Mouse (Mus musculus) large intestine, adult 2 months (tissue): ENCODE measurements around the gene Wdfy4. TPM values are rescaled to one million over a fixed set of nuclear protein-coding genes. Genes with fewer than 3 reads are reported as not detected.

Experiments used
- DNase-seq: peaks from one replicate; pipeline ENCODE4 v3.0.0-alpha.2; 2012; ENCODE audit warnings: low read depth, low spot score
- WGBS: fragments of 180-500 bp; shearing (Covaris S2); methylation state at CpG from one replicate; pipeline ENCODE4 v1.1.7; 2018; 5-methylcytosine and 5-hydroxymethylcytosine counted together
- polyA plus RNA-seq: library from polyadenylated mRNA; depleted of rRNA; stranded (reverse); fragments of >200 nt; gene quantifications from 2 replicates; pipeline ENCODE4 v1.2.3, GENCODE M21; 2012

Wdfy4 gene
- polyA plus RNA-seq, 1 experiment, result 5.0 TPM

DNA sequence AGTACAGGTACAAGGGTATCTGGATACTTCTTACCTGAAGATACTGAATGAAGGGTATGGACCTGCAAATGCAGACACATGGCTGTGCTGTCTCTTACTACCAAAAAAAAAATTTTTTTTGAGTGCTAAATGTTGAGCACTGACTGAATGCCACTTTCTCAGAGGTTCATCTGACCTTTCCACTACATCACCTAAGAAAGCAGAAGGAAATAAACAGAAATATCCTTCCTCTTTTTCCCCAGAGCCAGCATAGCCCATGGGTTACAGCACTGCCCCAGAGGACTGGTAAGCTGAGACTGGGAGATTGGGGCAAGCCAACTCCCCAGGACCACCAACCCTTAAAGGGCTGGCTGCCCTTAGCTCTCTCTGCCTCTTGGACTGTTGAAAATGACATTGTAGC, 8.5 kb upstream of the Wdfy4 start:
- DNase-seq, result no peak

DNA sequence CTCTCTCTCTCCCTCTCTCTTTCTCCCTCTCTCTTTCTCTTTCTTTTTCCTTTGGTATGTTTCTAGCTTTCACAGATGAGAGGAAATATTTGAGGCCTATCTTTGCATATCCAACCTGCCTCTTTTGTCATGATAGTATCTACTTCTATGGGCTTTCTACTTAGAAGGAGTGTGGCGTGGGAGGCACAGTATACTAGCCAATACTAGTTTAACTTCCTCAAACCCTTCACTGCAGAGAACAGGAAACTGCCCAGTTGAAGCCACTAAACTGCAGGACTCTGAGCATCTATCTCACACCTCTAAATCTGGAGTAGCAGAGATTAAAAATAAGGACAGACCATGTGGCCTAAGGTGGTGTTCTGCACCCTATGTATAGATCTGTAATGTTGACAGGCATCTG, 5.3 kb upstream of the Wdfy4 start:
- 58% methylated on average over 1 of the region's 1 CpGs for WGBS
- no peak for DNase-seq

DNA sequence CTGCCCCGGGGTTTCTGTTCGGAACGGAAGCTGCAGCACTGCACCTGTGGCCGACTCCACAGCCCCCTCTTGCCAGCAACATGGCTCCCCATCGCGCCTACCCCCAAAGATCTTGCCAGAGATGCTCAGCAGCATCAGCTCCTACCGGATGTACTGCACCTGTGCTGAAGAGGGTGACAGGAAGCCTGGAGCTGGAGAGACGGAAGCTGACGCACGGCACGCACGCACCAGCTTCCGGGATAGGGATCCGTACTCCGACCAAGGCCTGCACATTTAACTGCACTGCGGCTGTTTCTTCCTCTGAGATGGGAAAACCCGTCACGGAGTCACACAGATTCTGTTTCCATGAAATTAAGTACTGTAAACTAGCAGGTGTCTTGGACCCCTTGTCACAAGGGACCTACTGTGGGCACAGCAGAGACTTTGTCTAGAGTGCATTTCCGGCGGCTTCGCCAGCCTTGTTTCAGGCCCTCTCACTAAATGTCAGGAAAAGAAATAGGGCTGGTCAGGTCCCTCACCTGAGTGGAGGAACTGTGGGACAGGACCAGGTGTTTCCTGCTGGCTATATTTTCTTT, 4.6 kb upstream of the Wdfy4 start:
- 91% methylated on average over 21 of the region's 21 CpGs for WGBS
- no peak for DNase-seq

- DNase-seq, result no peak
- 76% methylated on average over 10 of the region's 10 CpGs for WGBS
Observed at GRCm38 (mm10) chr14:33189230-33189629, 3.9 kb upstream of the Wdfy4 start.

DNA sequence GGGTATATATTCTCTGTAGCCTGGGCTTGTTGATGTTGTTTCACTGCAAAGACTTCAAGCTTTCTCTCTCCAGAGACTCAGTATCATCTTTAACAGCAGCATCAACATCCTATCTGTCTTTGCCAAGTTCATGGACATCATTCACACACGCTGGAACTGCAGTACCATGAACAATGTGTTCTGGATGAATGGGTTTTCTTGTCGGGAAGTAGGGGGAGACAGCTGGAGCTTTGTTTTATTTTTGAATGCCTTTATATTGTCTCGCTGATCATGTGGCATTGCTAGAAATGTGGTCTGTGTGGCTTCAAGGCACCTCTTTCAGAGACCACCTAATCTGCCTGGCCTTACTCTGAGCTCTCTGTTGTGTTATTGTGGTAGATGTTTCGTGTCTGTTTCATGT, 1.9 kb upstream of the Wdfy4 start:
- DNase-seq, result no peak
- 46% methylated on average over 4 of the region's 4 CpGs for WGBS

DNA sequence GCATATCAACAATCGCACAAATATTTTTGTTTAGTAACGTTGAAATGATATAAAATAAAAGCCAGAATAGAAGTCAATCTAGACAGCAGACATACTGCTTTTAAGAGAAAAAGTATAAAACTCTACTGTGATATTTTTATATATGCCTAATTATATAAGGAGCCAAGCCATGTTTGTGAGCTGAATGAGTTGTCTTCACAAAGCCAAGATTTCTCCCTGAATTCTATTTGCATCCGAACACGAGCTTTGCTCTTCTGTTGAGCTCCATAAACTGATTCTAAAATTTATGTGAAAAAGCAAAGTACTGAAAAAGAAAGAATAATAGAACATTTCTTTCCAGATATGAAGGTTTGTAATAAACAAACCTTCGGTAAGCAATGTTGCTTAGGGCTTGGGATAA, 5.2 kb downstream of the Wdfy4 start:
- 80% methylated on average over 5 of the region's 5 CpGs for WGBS
- DNase-seq, result no peak

- no peak for DNase-seq
- 63% methylated on average over 4 of the region's 4 CpGs for WGBS
Observed at GRCm38 (mm10) chr14:33175059-33175821, 10.1 kb downstream of the Wdfy4 start.

DNA sequence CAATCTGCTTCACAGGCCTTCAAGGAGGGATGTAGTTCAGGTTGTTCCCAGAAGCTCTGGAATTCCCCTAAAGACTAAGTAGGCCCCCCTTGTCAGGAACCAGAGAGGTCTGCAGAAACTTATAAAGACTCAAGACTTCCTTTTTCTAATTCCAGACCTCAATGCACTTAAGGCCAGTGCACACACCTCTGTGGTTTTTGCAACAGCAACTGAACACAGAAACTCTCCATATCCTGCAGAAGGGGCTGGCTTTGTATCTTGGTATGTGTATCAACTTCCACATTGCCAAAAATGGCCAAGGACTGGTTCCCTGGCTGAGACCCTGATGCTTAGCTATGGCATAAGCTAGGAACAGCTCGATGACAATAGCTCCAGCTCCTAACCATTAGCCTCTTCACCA, 13.4 kb downstream of the Wdfy4 start:
- 66% methylated on average over 1 of the region's 1 CpGs for WGBS
- no peak for DNase-seq

GRCm38 (mm10) chr14:33168750-33169149, 16.6 kb downstream of the Wdfy4 start:
- no peak for DNase-seq
- WGBS, result 82% methylated on average over 4 of the region's 4 CpGs

GRCm38 (mm10) chr14:33162238-33162637, 23.1 kb downstream of the Wdfy4 start:
- DNase-seq, result no peak
- 90% methylated on average over 5 of the region's 5 CpGs for WGBS

- no peak for DNase-seq
- 46% methylated on average over 3 of the region's 3 CpGs for WGBS
Observed at GRCm38 (mm10) chr14:33158268-33158667, 27.0 kb downstream of the Wdfy4 start.

- DNase-seq, result no peak
- WGBS, result 59% methylated on average over 1 of the region's 1 CpGs
Observed at GRCm38 (mm10) chr14:33152941-33153340, 32.4 kb downstream of the Wdfy4 start.

DNA sequence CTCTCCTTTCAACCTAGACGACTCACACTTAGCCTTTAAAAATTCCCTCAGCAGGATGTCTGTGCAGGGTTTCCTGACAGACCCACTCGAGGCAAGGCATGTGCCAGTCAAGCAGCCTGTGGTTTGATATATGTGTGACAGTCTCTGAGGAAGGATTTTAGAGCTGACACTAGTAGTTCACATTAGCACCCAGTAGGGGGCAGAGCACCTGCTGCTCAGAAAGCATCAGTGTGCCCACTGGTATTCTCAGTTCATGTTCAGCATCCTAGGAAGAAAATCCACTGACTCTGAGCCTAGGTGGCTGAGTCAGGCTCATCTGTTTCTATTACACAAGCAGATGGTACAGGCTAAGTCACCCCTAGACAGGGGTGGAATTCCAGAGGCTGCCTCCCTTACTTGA, 39.0 kb downstream of the Wdfy4 start:
- WGBS, result 12% methylated on average over 2 of the region's 2 CpGs
- DNase-seq, result no peak

DNA sequence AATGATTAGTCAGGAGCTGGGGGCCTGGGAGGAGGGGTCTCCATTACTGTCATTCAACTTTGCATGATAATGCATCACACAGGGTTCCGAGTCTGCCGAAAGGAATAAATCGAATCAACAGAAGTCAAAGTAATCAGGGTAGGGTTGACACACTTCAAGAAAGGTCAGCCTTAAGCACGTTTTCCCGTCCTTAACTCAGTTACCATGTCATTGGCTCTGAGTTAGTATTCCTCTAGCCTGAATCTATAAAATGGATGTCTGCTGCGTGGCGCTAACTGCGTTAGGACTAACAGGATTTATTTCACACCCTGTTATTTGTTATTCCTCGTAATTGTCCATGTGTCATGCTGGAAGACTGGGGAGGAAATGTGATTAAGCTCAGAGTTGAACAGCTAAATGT, 48.5 kb downstream of the Wdfy4 start:
- 74% methylated on average over 9 of the region's 9 CpGs for WGBS
- no peak for DNase-seq

- DNase-seq, result no peak
- 81% methylated on average over 6 of the region's 6 CpGs for WGBS
Observed at GRCm38 (mm10) chr14:33135170-33135569, 50.1 kb downstream of the Wdfy4 start.

- 78% methylated on average over 7 of the region's 7 CpGs for WGBS
- no peak for DNase-seq
Observed at GRCm38 (mm10) chr14:33131044-33131758, 54.1 kb downstream of the Wdfy4 start.

GRCm38 (mm10) chr14:33116590-33116989, 68.7 kb downstream of the Wdfy4 start:
- no peak for DNase-seq
- WGBS, result 48% methylated on average over 1 of the region's 1 CpGs

DNA sequence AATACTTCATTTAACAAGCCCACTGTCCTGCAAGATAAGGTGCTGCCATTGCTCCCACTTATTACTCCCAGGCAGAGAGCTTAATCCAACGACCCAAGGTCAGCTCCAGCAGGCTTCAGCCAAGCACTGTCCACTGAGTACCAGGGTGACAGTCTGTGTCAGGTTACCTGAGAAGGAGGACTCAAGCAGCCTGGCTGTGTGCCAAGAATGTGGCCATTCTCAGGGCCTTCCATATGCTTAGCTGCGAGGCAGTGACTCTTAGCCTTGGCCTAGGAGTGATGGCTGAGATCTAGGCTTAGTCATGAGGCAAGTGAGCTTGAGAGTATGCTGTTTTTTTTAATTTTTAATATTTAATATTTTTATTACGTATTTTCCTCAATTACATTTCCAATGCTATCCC, 80.5 kb downstream of the Wdfy4 start:
- no peak for DNase-seq
- 56% methylated on average over 3 of the region's 3 CpGs for WGBS

DNA sequence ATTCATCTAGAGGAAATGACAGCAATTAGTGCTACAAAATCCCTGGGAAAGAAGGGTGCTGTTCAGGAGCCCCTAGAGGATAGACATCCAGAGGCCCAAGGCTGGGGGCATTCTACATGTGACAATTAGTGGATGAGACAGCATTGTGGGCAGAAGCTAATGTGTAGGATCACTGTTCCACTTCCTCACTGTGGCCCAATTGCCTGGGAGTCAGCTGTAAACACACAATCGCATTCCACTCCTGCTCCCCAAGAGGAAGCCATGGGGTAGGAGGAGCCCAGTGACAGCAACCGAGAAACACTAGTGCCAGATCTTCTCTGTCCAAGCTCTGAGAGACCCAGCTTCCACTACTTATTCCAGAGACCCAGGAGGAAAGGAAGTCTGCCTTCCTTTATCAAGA, 83.7 kb downstream of the Wdfy4 start:
- WGBS, result 19% methylated on average over 2 of the region's 2 CpGs

DNA sequence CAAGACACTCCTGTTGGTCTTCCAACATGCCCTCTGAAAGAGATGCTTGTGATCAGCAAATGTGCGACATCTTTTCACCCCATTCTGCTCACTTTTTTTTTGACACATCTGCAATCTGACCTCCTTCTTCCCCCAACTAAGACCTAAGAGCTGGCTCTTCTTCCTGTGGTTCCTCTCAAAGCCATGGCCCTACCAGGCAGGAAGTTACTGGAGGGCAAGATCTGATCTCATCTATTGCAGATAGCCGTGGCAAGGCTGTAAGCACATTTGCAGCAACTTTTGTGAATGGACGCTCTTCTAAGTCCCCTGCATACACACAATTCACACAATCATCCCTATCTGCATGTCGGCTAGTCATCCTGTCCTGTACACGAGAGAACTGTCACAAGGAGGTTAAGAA, 85.4 kb downstream of the Wdfy4 start:
- 77% methylated on average over 5 of the region's 5 CpGs for WGBS
- DNase-seq, result no peak

More for the DNA sequence above, 83.7 kb downstream of the Wdfy4 start:
- DNase-seq, result no peak

DNA sequence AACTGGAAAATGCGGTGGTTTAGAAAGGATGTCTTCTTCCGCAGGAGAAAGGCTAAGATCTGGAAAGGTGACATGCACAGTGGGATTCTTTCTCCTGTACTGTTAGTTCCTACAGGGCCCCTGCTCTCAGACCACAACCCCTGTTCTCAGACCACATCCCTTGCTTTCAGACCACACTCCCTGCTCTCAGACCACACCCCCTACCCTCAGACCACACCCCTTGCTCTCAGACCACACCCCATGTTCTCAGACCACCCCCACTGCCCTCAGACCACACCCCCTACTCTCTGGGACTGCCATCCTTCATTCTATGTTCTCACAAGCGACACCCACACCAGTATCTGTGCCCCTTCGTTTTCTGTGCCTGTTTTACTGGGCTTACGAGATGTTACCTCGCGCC, 86.2 kb downstream of the Wdfy4 start:
- WGBS, result 70% methylated on average over 7 of the region's 7 CpGs
- no peak for DNase-seq
